Mouse (Mus musculus) heart, postnatal 0 days (tissue): ENCODE results near the gene Tanc1. TPM values are rescaled to one million over a fixed set of nuclear protein-coding genes. Genes with fewer than 3 reads are reported as not detected.

Source experiments
- ATAC-seq: fragments of 200-750 bp; cut with Nextera tagmentation; 2 replicates; pipeline ENCODE4 v1.8.0; 2017; ENCODE audit warnings: low read depth, moderate number of reproducible peaks, moderate library complexity; ENCODE audit not compliant: insufficient read depth
- DNase-seq: peaks from one replicate; pipeline ENCODE4 v3.0.0-alpha.2; 2016; ENCODE audit warnings: low spot score
- H3K27ac ChIP-seq: fragments of 300-500 bp; sonication (generic); 2 replicates; pipeline ENCODE4 v1.5.1; 2014; ENCODE audit warnings: low read depth, mild to moderate bottlenecking
- H3K27me3 ChIP-seq: fragments of 300-500 bp; sonication (generic); 2 replicates; pipeline ENCODE4 v1.6.1; 2014; ENCODE audit warnings: low read length, mixed read lengths; ENCODE audit not compliant: control insufficient read depth, insufficient read depth
- H3K36me3 ChIP-seq: fragments of 300-500 bp; sonication (generic); replicated peaks from 2 replicates; pipeline ENCODE4 v1.6.1; 2014; ENCODE audit warnings: low read length, mixed read lengths; ENCODE audit not compliant: control insufficient read depth, insufficient read depth
- H3K4me1 ChIP-seq: fragments of 300-500 bp; sonication (generic); 2 replicates; pipeline ENCODE4 v1.6.1; 2014; ENCODE audit warnings: antibody characterized with exemption; ENCODE audit not compliant: control insufficient read depth, insufficient read depth
- H3K4me2 ChIP-seq: fragments of 300-500 bp; sonication (generic); 2 replicates; pipeline ENCODE4 v1.6.1; 2014; ENCODE audit warnings: low read depth, mild to moderate bottlenecking, low read length, moderate library complexity
- H3K4me3 ChIP-seq: fragments of 300-500 bp; sonication (generic); 2 replicates; pipeline ENCODE4 v1.5.1; 2014; ENCODE audit warnings: low read depth, low read length
- H3K9ac ChIP-seq: fragments of 300-500 bp; sonication (generic); replicated peaks from 2 replicates; pipeline ENCODE4 v1.6.1; 2014; ENCODE audit warnings: low read depth, low read length, mixed read lengths
- H3K9me3 ChIP-seq: fragments of 300-500 bp; sonication (generic); replicated peaks from 2 replicates; pipeline ENCODE4 v1.6.1; 2016; ENCODE audit warnings: low read length; ENCODE audit not compliant: control insufficient read depth
- CTCF ChIP-seq: IDR thresholded peaks from 2 replicates; pipeline ENCODE4 v1.5.1; 2016; ENCODE audit warnings: antibody characterized with exemption, control low read depth, low read depth
- EP300 ChIP-seq: IDR thresholded peaks from 2 replicates; pipeline ENCODE4 v1.6.1; 2016; ENCODE audit warnings: antibody characterized with exemption, low read depth
- WGBS: fragments of 180-500 bp; shearing (Covaris S2); extraction: QIAGEN DNeasy Blood & Tissue Kit; methylation state at CpG from one replicate; pipeline ENCODE4 v1.1.7; 2014; 5-methylcytosine and 5-hydroxymethylcytosine counted together
- polyA plus RNA-seq: library from polyadenylated mRNA; unstranded; fragments of >200 nt; fragmentation: Nextera tagmentation; extraction: Ambion mirVana; gene quantifications from 2 replicates; pipeline ENCODE4 v1.2.1, GENCODE M21; 2015
- total RNA-seq: library from RNA; depleted of rRNA; stranded (reverse); fragments of >200 nt; gene quantifications from 2 replicates; pipeline ENCODE4 v1.2.3, GENCODE M21; 2014; ENCODE audit warnings: low replicate concordance

Tanc1 gene
- total and polyA plus RNA-seq, 2 experiments from 2014 or later = 12.3 to 21.9 TPM

DNA sequence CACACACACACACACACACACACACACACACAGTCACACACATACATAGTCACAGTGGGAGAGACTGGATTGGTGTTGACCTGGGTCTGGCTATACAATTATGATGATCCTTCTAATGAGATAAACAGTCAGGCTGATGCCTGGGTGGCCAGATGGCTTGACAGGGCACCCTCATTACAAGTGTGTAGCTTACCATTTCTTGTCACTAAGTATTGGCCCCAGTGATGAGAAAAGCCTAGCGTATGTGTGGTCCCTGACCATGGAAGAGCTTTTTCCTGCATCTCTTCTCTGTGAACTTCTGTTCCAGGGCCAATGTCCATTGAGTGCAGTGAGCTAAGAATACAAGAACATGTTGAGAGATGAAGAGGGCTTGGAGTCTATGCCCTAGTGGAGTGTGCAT lies 200.8 kb downstream of the Tanc1 start:
- Histone ChIP-seq H3K27ac (no peak overlapping the region), H3K27me3 (no peaks in the 10 kb centered on the region), H3K4me3 (no peak overlapping the region), H3K9me3 (no peaks in the 10 kb centered on the region), H3K4me1 (no peaks in the 10 kb centered on the region; the same call in 1 of the 2 replicates), H3K4me2 (no peak overlapping the region), H3K36me3 (peaks cover 39% of the 10 kb centered on the region), H3K9ac (no peak overlapping the region)
- TF ChIP-seq CTCF (no peak), EP300 (no peak)
- DNase-seq (no peak), ATAC-seq (no peak)
- WGBS = 94% methylated on average over 1 of the region's 1 CpGs

DNA sequence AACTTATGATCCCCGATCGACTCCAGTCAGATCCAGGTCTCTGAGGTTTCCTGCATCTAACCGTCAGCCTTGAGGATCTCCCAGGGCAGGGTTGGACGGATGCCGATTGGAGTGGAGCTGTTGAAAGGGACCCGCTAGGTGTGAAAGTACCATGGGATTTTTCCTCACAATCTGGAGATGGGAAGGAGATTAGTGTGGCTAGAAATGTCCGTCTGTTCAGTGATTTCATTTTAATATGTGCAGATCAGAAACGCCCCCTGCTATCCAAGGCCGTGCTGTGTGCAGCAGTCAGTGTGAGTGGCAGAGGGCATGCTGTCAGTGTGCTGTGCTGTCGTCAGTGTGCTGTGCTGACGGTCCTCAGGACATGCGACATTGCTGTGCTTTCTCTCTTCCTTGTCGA lies 201.6 kb downstream of the Tanc1 start:
- WGBS = 71% methylated on average over 13 of the region's 13 CpGs
- DNase-seq (no peak), ATAC-seq (no peak)
- Histone ChIP-seq H3K27me3 (no peaks in the 10 kb centered on the region), H3K27ac (no peak overlapping the region), H3K9me3 (no peaks in the 10 kb centered on the region), H3K4me3 (no peak overlapping the region), H3K36me3 (peaks cover 39% of the 10 kb centered on the region), H3K9ac (no peak overlapping the region), H3K4me1 (no peaks in the 10 kb centered on the region; the same call in 1 of the 2 replicates), H3K4me2 (no peak overlapping the region)
- TF ChIP-seq CTCF (no peak), EP300 (no peak)

DNA sequence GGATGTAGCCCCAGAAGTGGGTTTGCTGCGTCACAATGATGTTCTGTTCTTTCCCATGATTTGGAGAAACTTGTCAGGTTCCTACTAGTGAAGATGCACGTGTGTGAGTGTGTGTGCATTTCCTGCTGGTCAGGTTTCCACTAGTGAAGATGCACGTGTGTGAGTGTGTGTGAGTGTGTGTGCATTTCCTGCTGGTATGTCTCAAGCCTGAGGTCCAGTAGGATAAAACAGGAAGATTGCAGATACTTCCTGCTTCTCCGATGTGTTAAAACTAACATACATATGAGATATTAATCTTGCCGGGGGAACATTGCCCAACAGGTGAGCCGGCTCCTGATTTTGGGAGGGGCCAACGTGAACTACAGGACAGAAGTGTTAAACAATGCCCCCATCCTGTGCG lies 203.2 kb downstream of the Tanc1 start:
- H3K36me3 ChIP-seq = peaks cover 49% of the 10 kb centered on the region
- H3K27ac ChIP-seq = no peak overlapping the region
- DNase-seq (no peak), ATAC-seq (no peak)
- H3K9me3 ChIP-seq = no peaks in the 10 kb centered on the region
- TF ChIP-seq CTCF (no peak), EP300 (no peak)
- no peak overlapping the region for H3K9ac ChIP-seq
- no peak overlapping the region for H3K4me2 ChIP-seq
- H3K4me1 ChIP-seq = no peaks in the 10 kb centered on the region; the same call in 1 of the 2 replicates
- no peaks in the 10 kb centered on the region for H3K27me3 ChIP-seq
- 69% methylated on average over 8 of the region's 8 CpGs for WGBS
- H3K4me3 ChIP-seq = no peak overlapping the region

DNA sequence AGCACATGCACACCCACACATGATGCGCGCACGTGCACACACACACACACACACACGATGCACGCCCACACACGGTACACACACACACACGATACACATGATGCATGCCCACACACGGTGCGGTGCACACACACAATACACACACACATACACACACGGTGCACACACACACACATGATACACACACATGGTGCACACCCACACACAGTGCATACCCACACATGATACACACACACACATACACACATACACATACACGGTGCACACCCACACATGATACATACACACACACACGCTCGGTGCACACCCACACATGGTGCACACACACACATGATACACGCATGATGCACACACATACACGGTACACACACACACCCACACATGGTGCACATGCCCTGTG lies 206.8 kb downstream of the Tanc1 start:
- ATAC-seq = no peak
- Histone ChIP-seq H3K4me3 (no peak overlapping the region), H3K9me3 (no peaks in the 10 kb centered on the region), H3K36me3 (peaks cover 67% of the 10 kb centered on the region), H3K27me3 (no peaks in the 10 kb centered on the region), H3K27ac (no peak overlapping the region), H3K9ac (no peak overlapping the region), H3K4me1 (no peaks in the 10 kb centered on the region), H3K4me2 (no peak overlapping the region)
- TF ChIP-seq EP300 = no peak
- TF ChIP-seq CTCF = no peak
- 94% methylated on average over 15 of the region's 15 CpGs for WGBS
- no peak for DNase-seq

DNA sequence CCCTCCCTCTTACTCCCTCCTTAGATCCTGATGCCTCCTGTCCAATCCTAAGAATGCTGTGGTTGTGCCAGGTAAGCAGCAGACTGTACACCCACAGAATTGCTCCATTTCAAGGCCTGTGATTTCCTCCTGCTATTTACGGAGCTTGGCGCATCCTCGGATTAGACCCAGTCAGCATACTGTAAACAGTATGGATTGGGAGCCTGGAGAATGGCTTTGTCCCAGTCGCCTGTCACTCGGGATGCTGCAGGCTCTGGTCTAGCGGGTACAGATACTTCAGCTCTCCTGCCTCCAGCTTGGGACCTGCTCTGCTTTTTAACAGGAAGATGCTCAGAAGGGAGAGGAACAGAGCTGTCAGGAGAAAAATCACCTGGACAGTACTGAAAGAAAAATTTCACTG lies 207.6 kb downstream of the Tanc1 start:
- peaks cover 1% of the 10 kb centered on the region for H3K4me1 ChIP-seq
- ATAC-seq = no peak
- H3K9me3 ChIP-seq = no peaks in the 10 kb centered on the region
- DNase-seq = no peak
- no peaks in the 10 kb centered on the region for H3K27me3 ChIP-seq
- H3K36me3 ChIP-seq = peaks cover 67% of the 10 kb centered on the region
- 86% methylated on average over 6 of the region's 6 CpGs for WGBS
- no peak overlapping the region for H3K4me2 ChIP-seq
- no peak overlapping the region for H3K9ac ChIP-seq
- no peak overlapping the region for H3K4me3 ChIP-seq
- H3K27ac ChIP-seq = no peak overlapping the region
- no peak for TF ChIP-seq EP300
- TF ChIP-seq CTCF = no peak

DNA sequence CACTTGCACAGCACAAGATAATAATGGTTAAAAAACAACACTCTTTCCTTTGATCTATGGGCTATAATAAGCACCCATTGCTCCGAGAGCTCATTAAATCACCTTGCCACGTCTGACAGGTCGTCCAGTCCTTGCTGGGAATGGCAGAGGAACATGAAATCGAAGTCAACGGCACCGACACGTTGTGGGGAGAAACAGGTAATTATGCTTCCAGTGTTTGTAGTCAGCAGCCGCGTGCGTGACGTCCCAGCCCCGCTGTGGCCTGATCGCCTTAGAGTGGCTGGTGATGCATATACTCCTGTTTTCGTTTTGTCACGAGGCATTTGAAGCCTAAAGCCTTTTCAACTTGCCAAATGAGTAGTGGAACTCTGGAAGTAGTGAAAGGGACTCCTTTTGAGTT lies 208.2 kb downstream of the Tanc1 start:
- TF ChIP-seq CTCF = no peak
- TF ChIP-seq EP300 = no peak
- H3K4me3 ChIP-seq = no peak overlapping the region
- H3K4me1 ChIP-seq = peaks cover 8% of the 10 kb centered on the region
- H3K9me3 ChIP-seq = no peaks in the 10 kb centered on the region
- DNase-seq = no peak
- no peak for ATAC-seq
- WGBS = 86% methylated on average over 15 of the region's 15 CpGs
- no peak overlapping the region for H3K9ac ChIP-seq
- H3K27ac ChIP-seq = no peak overlapping the region
- H3K4me2 ChIP-seq = no peak overlapping the region
- H3K27me3 ChIP-seq = no peaks in the 10 kb centered on the region
- peaks cover 65% of the 10 kb centered on the region for H3K36me3 ChIP-seq
